Mouse (Mus musculus): Measurements from ENCODE around the gene Clk3. TPM values are rescaled to one million over a fixed set of nuclear protein-coding genes. Genes with fewer than 3 reads are reported as not detected.

Gene Clk3
- polyA plus RNA-seq, 1 experiment from 2014 or later, result 55.8 TPM

Other genes with a start within 250 kb of the Clk3 start
- gene Cox5a, start 244.6 kb downstream of the Clk3 start, polyA plus RNA-seq (2014; fragmentation: Nextera tagmentation; extraction: Ambion mirVana), result 956 and 1,017 TPM in 2 replicates
- gene Fam219b, start 228.3 kb downstream of the Clk3 start, polyA plus RNA-seq (2014; fragmentation: Nextera tagmentation; extraction: Ambion mirVana), result 21.2 and 23.1 TPM in 2 replicates
- gene Mpi, start 213.1 kb downstream of the Clk3 start, polyA plus RNA-seq (2014; fragmentation: Nextera tagmentation; extraction: Ambion mirVana), result 54.7 and 60.0 TPM in 2 replicates
- 44.0 and 45.0 TPM in 2 replicates for gene Scamp2, start 204.9 kb downstream of the Clk3 start, polyA plus RNA-seq (2014; fragmentation: Nextera tagmentation; extraction: Ambion mirVana)
- 18.7 and 19.4 TPM in 2 replicates for gene Ulk3, start 176.4 kb downstream of the Clk3 start, polyA plus RNA-seq (2014; fragmentation: Nextera tagmentation; extraction: Ambion mirVana)
- 0.51 TPM in 1 of 2 replicates, not detected in the other for gene Cplx3, start 159.6 kb downstream of the Clk3 start, polyA plus RNA-seq (2014; fragmentation: Nextera tagmentation; extraction: Ambion mirVana)
- gene Lman1l, start 145.1 kb downstream of the Clk3 start, polyA plus RNA-seq (2014; fragmentation: Nextera tagmentation; extraction: Ambion mirVana), result not detected in 2 replicates
- gene Csk, start 112.2 kb downstream of the Clk3 start, polyA plus RNA-seq (2014; fragmentation: Nextera tagmentation; extraction: Ambion mirVana), result 41.0 and 43.1 TPM in 2 replicates
- not detected in 2 replicates for gene Cyp1a2, start 82.2 kb downstream of the Clk3 start, polyA plus RNA-seq (2014; fragmentation: Nextera tagmentation; extraction: Ambion mirVana)
- 0.10 and 0.24 TPM in 2 replicates for gene Cyp1a1, start 77.9 kb downstream of the Clk3 start, polyA plus RNA-seq (2014; fragmentation: Nextera tagmentation; extraction: Ambion mirVana)
- gene Edc3, start 57.3 kb downstream of the Clk3 start, polyA plus RNA-seq (2014; fragmentation: Nextera tagmentation; extraction: Ambion mirVana), result 22.1 and 23.5 TPM in 2 replicates
- gene Arid3b, start 70.9 kb upstream of the Clk3 start, polyA plus RNA-seq (2014; fragmentation: Nextera tagmentation; extraction: Ambion mirVana), result 6.6 and 8.1 TPM in 2 replicates
- gene Ubl7, start 145.1 kb upstream of the Clk3 start, polyA plus RNA-seq (2014; fragmentation: Nextera tagmentation; extraction: Ambion mirVana), result 151 and 160 TPM in 2 replicates
- gene Sema7a, start 174.3 kb upstream of the Clk3 start, polyA plus RNA-seq (2014; fragmentation: Nextera tagmentation; extraction: Ambion mirVana), result 6.3 and 7.3 TPM in 2 replicates
- gene Cyp11a1, start 240.6 kb upstream of the Clk3 start, polyA plus RNA-seq (2014; fragmentation: Nextera tagmentation; extraction: Ambion mirVana), result 0.39 and 1.5 TPM in 2 replicates

Data from hindbrain, embryonic 14.5 days (tissue).